Mouse (Mus musculus) stomach, postnatal 0 days (tissue): ENCODE results near the gene Bhlhe40. TPM values are rescaled to one million over a fixed set of nuclear protein-coding genes. Genes with fewer than 3 reads are reported as not detected.

Experiments used
- ATAC-seq: fragments of 200-750 bp; cut with Nextera tagmentation; 2 replicates; pipeline ENCODE4 v1.8.0; 2017; ENCODE audit not compliant: low FRiP score, low TSS enrichment
- DNase-seq: peaks from one replicate; pipeline ENCODE4 v3.0.0-alpha.2; 2016; ENCODE audit warnings: low spot score
- H3K27ac ChIP-seq: fragments of 300-500 bp; sonication (generic); replicated peaks from 2 replicates; pipeline ENCODE4 v1.5.1; 2014; ENCODE audit warnings: mild to moderate bottlenecking, control low read depth
- H3K27me3 ChIP-seq: fragments of 300-500 bp; sonication (generic); 2 replicates; pipeline ENCODE4 v1.6.1; 2014; ENCODE audit warnings: low read length; ENCODE audit not compliant: control insufficient read depth, insufficient read depth
- H3K36me3 ChIP-seq: fragments of 300-500 bp; sonication (generic); 2 replicates; pipeline ENCODE4 v1.6.1; 2014; ENCODE audit warnings: low read length, mixed read lengths; ENCODE audit not compliant: control insufficient read depth, insufficient read depth
- H3K4me1 ChIP-seq: fragments of 300-500 bp; sonication (generic); replicated peaks from 2 replicates; pipeline ENCODE4 v1.6.1; 2014; ENCODE audit warnings: antibody characterized with exemption; ENCODE audit not compliant: control insufficient read depth, insufficient read depth
- H3K4me2 ChIP-seq: fragments of 300-500 bp; sonication (generic); replicated peaks from 2 replicates; pipeline ENCODE4 v1.6.1; 2014; ENCODE audit warnings: low read depth, mild to moderate bottlenecking, control low read depth, moderate library complexity
- H3K4me3 ChIP-seq: fragments of 300-500 bp; sonication (generic); 2 replicates; pipeline ENCODE4 v1.5.1; 2014; ENCODE audit warnings: low read depth, low read length, control low read depth
- H3K9ac ChIP-seq: fragments of 300-500 bp; sonication (generic); 2 replicates; pipeline ENCODE4 v1.6.1; 2014; ENCODE audit warnings: mild to moderate bottlenecking, low read length, control low read depth, mixed read lengths
- H3K9me3 ChIP-seq: fragments of 300-500 bp; sonication (generic); 2 replicates; pipeline ENCODE4 v1.6.1; 2016; ENCODE audit warnings: low read length; ENCODE audit not compliant: control insufficient read depth
- CTCF ChIP-seq: IDR thresholded peaks from 2 replicates; pipeline ENCODE4 v1.5.1; 2016; ENCODE audit warnings: antibody characterized with exemption, low read depth, mild to moderate bottlenecking, moderate library complexity
- EP300 ChIP-seq: optimal IDR thresholded peaks from 2 replicates; pipeline ENCODE3; 2016; ENCODE audit warnings: antibody characterized with exemption
- WGBS: fragments of 180-500 bp; shearing (Covaris S2); extraction: QIAGEN DNeasy Blood & Tissue Kit; methylation state at CpG from one replicate; pipeline ENCODE4 v1.1.7; 2014; 5-methylcytosine and 5-hydroxymethylcytosine counted together
- polyA plus RNA-seq: library from polyadenylated mRNA; unstranded; fragments of >200 nt; fragmentation: Nextera tagmentation; extraction: Ambion mirVana; gene quantifications from 2 replicates; pipeline ENCODE4 v1.2.1, GENCODE M21; 2015

Gene Bhlhe40
- polyA plus RNA-seq, 1 experiment from 2014 or later, result 28.7 TPM

GRCm38 (mm10) chr6:108704316-108705080, 44.1 kb downstream of the Bhlhe40 start:
- WGBS, result 48% methylated on average over 9 of the region's 9 CpGs
- ATAC-seq, result peak; percentile 92
- no peak overlapping the region for H3K9ac ChIP-seq

GRCm38 (mm10) chr6:108705957-108706356, 45.5 kb downstream of the Bhlhe40 start:
- Histone ChIP-seq H3K27ac (no peak overlapping the region), H3K36me3 (no peaks in the 10 kb centered on the region), H3K27me3 (no peaks in the 10 kb centered on the region), H3K4me1 (0 out of 2 replicates have a peak, but pooled peaks cover 2% of the 10 kb centered on the region), H3K9ac (no peak overlapping the region), H3K4me2 (no peak overlapping the region), H3K9me3 (no peaks in the 10 kb centered on the region), H3K4me3 (no peak overlapping the region)
- no peak for DNase-seq
- ATAC-seq, result no peak
- 50% methylated on average over 6 of the region's 6 CpGs for WGBS
- TF ChIP-seq EP300 (no peak), CTCF (no peak)

More at GRCm38 (mm10) chr6:108704316-108705080, 44.1 kb downstream of the Bhlhe40 start:
- TF ChIP-seq EP300 (no peak), CTCF (no peak)
- no peak overlapping the region for H3K4me3 ChIP-seq
- no peaks in the 10 kb centered on the region for H3K4me1 ChIP-seq
- H3K36me3 ChIP-seq, result no peaks in the 10 kb centered on the region
- DNase-seq, result peak; percentile 76
- no peaks in the 10 kb centered on the region for H3K9me3 ChIP-seq
- no peak overlapping the region for H3K4me2 ChIP-seq
- peak overlapping the region; percentile 73 for H3K27ac ChIP-seq
- no peaks in the 10 kb centered on the region for H3K27me3 ChIP-seq

- TF ChIP-seq EP300 (no peak), CTCF (no peak)
- DNase-seq (no peak), ATAC-seq (no peak)
- H3K4me3 ChIP-seq, result no peak overlapping the region
- no peak overlapping the region for H3K9ac ChIP-seq
- no peaks in the 10 kb centered on the region for H3K27me3 ChIP-seq
- H3K4me2 ChIP-seq, result no peak overlapping the region
- no peak overlapping the region for H3K27ac ChIP-seq
- WGBS, result 90% methylated on average over 8 of the region's 8 CpGs
- H3K4me1 ChIP-seq, result 0 out of 2 replicates have a peak, but pooled peaks cover 2% of the 10 kb centered on the region
- H3K36me3 ChIP-seq, result no peaks in the 10 kb centered on the region
- no peaks in the 10 kb centered on the region for H3K9me3 ChIP-seq
Observed at GRCm38 (mm10) chr6:108706994-108707645, 46.7 kb downstream of the Bhlhe40 start.

DNA sequence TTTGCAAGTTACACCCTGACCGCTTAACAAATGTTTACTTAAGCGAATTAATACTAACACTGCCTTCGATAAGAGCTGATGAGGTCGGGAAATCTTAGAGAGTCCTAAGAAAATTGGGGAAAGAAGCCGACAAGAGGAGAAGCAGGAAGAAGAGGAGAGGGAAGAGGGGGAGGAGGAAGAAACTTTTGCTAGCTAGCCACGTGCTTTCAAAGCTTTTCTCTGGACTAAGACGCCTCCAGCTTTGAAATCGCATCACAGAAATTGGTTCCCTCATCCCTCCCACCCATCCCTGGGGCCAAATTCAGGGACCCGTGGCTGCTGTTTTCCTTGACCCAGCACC, 48.7 kb downstream of the Bhlhe40 start:
- H3K27ac ChIP-seq, result peak overlapping the region; percentile 74
- peak overlapping the region; percentile 33; the same call in 1 of the 2 replicates for H3K4me3 ChIP-seq
- ATAC-seq (no peak), DNase-seq (no peak)
- 8% methylated on average over 9 of the region's 9 CpGs for WGBS
- no peak overlapping the region for H3K9ac ChIP-seq
- no peaks in the 10 kb centered on the region for H3K27me3 ChIP-seq
- TF ChIP-seq CTCF, result no peak
- no peak for TF ChIP-seq EP300
- no peaks in the 10 kb centered on the region for H3K36me3 ChIP-seq
- H3K9me3 ChIP-seq, result no peaks in the 10 kb centered on the region
- H3K4me1 ChIP-seq, result 0 out of 2 replicates have a peak, but pooled peaks cover 2% of the 10 kb centered on the region
- H3K4me2 ChIP-seq, result peak overlapping the region; percentile 64

- peak overlapping the region; percentile 33 for H3K4me3 ChIP-seq
- H3K27ac ChIP-seq, result peak overlapping the region; percentile 74
- H3K9ac ChIP-seq, result no peak overlapping the region
- ATAC-seq, result peak; percentile 93
- no peak for TF ChIP-seq EP300
- TF ChIP-seq CTCF, result peak; percentile 93
- under 1% methylated on average over 29 of the region's 29 CpGs for WGBS
- no peaks in the 10 kb centered on the region for H3K9me3 ChIP-seq
- no peaks in the 10 kb centered on the region for H3K36me3 ChIP-seq
- H3K27me3 ChIP-seq, result no peaks in the 10 kb centered on the region
- H3K4me1 ChIP-seq, result 0 out of 2 replicates have a peak, but pooled peaks cover 2% of the 10 kb centered on the region
- DNase-seq, result peak; percentile 90
- H3K4me2 ChIP-seq, result peak overlapping the region; percentile 64
Observed at GRCm38 (mm10) chr6:108709471-108710231, 49.2 kb downstream of the Bhlhe40 start.
